Mouse (Mus musculus) gastrocnemius, postnatal 25 days (tissue): ENCODE results near the gene Lyrm7. TPM values are rescaled to one million over a fixed set of nuclear protein-coding genes. Genes with fewer than 3 reads are reported as not detected.
"Not testable (repeated sequence)": the region's sequence is repeated elsewhere in the genome, so short reads cannot be mapped to it uniquely, and the experiment has no call there.

Experiments used
- DNase-seq: peaks from one replicate; pipeline ENCODE4 v3.0.0; 2022
- long read RNA-seq, 2 experiments: library from polyadenylated mRNA; stranded (forward); transcript quantifications; one replicate each; pipeline ENCODE4 v2.0.0; 2021
- total RNA-seq, 2 experiments: library from RNA; stranded (reverse); gene quantifications; 1 replicate in 1 of 2; 2 replicates in 1 of 2; pipeline ENCODE4 v1.2.3; 2021

The Lyrm7 gene
- total RNA-seq = 10 to 100 TPM; 14.4 to 15.3 TPM
- long read RNA-seq, experiment 1, transcript Lyrm7-205 (5 exons, 3,431 nt) = major isoform, 19 of 29 reads
- long read RNA-seq, experiment 1, partial matches to known transcripts = 0 of 29 reads
- long read RNA-seq, experiment 1, other reads (novel, unspliced or antisense) = 9 of 29 reads
- long read RNA-seq, experiment 2, transcript Lyrm7-205 (5 exons, 3,431 nt) = major isoform, 22 of 26 reads
- long read RNA-seq, experiment 2, partial matches to known transcripts = 0 of 26 reads
- long read RNA-seq, experiment 2, other reads (novel, unspliced or antisense) = 3 of 26 reads

DNA sequence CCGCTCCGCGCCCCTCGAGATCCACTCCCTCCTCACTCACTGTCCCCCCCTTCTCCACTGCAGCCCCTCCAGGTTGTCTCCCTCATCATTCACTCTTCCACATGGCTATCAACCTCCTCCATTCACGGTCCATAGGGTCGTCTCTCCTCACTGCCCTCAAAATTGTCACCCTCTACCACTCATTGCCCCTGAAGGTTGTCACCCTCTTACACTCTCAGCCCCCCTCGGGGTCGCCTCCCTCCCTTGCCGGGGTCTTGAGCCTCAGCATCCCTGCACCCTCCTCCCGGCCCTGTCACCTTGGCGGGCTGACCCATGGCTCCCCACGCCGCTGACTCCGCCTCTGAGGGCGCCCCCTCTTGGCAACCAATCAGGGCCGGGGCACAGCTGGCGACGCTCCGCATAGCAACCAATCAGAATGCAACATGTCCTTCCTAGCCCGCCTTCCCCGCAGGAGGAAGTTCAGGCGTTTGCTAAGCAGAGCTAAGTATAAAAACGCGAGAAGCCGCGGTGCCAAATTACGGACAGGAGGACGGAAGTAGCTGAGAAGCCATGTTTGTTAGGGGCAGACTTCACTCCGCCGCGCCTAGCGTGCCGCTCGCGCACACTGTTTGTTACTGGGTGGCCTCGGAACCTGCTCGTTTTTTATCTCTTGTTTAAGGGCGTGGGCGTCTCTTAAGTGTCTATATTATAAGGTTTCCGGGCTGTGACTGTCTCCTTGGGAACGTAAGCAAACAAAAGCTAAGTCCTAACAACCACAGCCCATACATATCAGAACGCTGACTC lies at the start of gene Lyrm7:
Lyrm7 (minus strand) TSS at position 661 of the 783 bp plus-strand sequence.
- DNase-seq = peak; percentile 97

GRCm38 (mm10) chr11:54910081-54910665 lies 49.5 kb upstream of the Lyrm7 start:
- no peak for DNase-seq

- DNase-seq = no peak
Observed at GRCm38 (mm10) chr11:54909273-54909672, 48.6 kb upstream of the Lyrm7 start.

DNA sequence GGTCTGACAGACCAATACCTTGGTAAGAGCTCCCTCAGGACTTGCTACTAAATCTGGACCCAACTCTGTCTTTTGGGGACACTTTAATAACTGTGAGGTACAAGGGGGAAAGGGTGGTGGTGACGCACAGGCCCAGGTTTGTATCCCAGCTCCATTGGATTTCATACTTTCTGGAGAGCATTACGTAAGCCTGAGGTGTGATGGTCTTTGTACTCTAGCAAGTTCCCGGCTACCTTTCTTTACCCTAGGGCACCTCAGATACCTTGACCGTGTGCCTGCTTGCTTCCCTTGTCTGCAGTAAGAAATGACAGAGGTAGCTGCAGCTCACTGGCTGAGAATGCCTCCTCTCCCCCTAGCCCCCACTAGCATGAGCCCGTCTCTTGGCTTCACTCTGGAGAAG lies 46.5 kb upstream of the Lyrm7 start:
- no peak for DNase-seq

DNA sequence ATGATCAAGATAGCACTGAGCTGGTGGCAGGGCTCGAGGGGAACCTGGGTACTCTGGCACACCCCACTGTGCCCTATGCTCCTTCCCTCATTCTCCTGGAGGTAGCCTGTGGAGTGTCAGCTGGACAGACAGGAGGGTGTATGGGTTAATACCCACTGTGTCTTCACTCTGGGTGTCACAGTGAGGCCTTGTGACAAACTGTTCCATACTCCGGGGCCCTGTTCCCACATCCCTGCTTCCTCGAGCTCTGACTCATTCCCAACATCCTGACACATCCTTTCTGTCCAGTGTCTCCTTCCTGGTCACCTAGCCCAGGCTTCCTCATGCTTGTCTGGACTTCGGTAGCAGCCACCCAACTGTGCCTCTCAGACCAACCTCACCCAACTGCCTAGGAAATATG lies 45.8 kb upstream of the Lyrm7 start:
- DNase-seq = no peak

DNA sequence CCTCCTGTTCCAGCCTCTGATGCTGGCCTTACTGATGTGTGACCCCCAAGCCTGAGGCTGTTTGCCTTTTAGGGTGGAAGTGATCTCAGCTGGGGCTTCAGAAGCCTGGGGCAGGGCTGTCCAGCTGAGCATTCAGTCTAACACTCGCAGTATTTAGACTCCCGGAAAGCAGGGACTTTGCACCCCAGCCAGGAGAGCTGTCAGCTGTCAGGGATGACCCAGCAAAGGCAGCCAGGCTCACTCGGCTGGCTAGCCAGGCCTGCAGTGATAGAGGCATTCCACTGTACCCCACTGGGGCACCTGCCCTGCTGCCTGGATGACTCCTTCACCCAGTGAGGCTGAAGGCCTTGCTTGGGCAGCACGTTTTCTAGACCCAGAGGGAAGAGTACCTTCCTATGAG lies 45.2 kb upstream of the Lyrm7 start:
- DNase-seq = peak; percentile 55

DNA sequence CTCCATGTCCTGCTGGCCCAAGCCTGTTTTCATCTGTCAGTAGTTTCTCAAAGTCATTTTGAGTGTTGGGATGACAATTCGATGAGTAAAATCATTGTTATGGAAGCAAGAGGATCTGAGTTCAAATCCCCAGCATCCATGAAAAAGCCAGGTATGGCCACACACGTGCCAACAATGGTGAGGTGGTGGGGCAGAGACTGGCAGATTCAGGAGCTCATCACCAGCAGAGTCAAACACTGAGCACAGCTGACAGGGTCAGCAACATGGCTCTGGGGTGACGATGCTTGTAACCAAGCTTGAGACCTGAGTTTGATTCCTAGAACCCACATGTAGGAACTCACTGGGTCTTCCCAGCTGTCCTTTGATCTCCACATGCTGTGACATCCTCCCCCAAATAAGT lies 44.4 kb upstream of the Lyrm7 start:
- no peak for DNase-seq

- no peak for DNase-seq
Observed at GRCm38 (mm10) chr11:54903940-54904706, 43.4 kb upstream of the Lyrm7 start.

- no peak for DNase-seq
Observed at GRCm38 (mm10) chr11:54903339-54903738, 42.6 kb upstream of the Lyrm7 start.

DNA sequence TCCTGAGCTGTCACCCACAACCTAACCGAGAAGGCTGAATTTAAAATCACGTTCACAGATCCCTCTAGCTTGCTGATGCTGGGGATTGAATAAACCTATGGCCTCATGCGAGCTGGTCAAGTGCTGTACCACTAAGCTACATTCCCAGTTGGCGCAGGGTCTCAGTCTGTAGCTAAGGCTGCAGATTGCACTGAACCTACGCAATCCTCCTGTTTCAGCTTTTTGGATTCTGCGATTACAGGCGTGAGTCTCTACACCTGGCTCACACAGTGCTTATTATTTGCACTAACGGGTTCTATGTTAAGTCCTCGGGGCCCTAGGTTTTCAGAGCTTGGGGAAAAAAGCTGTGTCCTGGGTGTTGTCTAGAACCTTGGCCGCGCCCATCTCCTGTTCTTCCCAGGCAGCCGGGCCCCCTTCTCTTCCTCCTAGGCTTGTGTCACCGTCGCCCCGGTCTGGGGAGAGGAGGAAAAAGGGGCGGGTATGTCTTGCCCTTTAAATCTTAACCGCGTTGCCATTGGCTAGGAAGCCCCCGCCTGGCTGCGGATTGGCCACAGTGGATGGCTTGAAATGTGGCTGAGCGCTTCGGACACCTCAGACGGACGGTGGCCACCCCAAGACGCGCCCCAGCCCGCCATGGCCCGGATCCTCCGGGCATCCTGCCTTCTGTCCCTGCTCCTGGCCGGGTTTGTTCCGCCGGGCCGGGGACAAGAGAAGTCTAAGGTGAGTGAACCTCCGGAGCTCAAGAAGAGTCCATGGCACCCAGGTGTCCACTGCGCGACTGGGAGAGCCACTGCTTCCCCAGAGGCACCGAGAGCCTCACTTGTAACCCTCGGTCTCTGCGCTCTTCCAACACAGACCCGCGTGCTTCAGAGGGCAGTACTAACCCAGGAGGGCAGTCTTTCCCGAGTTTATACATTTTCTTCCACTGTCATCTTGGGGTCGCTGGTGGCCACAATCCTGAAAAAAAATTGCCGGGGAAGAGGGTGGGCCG lies 41.9 kb upstream of the Lyrm7 start, which contains the start of gene Gpx3:
Gpx3 (plus strand) TSS at position 121 of the 991 bp plus-strand sequence.
- peak; percentile 81 for DNase-seq

GRCm38 (mm10) chr11:54899657-54900056 lies 38.9 kb upstream of the Lyrm7 start:
- no peak for DNase-seq

GRCm38 (mm10) chr11:54897470-54897869 lies 36.8 kb upstream of the Lyrm7 start:
- no peak for DNase-seq

- DNase-seq = not testable (repeated sequence)
Observed at GRCm38 (mm10) chr11:54896646-54897045, 35.9 kb upstream of the Lyrm7 start.

- DNase-seq = no peak
Observed at GRCm38 (mm10) chr11:54894589-54894988, 33.9 kb upstream of the Lyrm7 start.

GRCm38 (mm10) chr11:54892091-54892490 lies 31.4 kb upstream of the Lyrm7 start:
- DNase-seq = no peak

DNA sequence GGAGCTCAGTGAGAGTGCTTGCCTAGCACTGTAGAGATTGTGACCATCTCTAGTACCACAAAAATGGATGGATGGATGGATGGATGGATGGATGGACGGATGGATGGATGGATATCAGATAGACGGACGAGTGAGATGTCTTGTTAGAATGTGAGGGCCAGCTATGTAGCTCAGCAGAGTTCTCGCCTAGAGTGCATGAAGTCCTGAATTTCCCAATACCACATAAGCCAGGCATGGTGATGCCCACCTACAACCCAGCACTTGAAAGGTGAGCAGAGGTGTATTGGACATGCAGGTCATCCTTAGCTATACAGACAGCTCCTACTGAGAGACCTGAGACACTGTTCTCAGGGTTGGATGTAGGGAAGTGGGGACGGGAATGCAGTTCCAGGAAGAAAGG lies 30.6 kb upstream of the Lyrm7 start:
- no peak for DNase-seq

- DNase-seq = no peak
Observed at GRCm38 (mm10) chr11:54887927-54888326, 27.2 kb upstream of the Lyrm7 start.

DNA sequence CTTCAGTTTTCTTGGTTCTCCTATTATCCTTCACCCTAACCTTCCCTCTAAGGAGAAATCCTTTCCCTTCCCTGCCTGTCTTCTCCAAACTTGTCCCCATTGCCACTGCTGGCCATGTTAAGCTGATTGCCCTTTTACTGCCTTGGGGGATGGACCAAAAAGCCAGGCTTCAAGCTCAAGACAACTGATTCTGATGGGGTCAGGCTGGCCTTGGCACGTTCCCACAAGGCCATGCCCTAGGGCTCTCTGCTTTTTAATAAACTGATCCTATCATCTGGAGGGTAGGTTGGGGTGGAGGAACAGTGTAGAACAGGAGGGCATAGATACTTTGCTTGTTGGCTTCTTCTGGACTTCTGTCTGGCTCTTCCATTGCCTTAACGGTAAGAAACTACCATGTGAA lies 24.7 kb upstream of the Lyrm7 start:
- no peak for DNase-seq

DNA sequence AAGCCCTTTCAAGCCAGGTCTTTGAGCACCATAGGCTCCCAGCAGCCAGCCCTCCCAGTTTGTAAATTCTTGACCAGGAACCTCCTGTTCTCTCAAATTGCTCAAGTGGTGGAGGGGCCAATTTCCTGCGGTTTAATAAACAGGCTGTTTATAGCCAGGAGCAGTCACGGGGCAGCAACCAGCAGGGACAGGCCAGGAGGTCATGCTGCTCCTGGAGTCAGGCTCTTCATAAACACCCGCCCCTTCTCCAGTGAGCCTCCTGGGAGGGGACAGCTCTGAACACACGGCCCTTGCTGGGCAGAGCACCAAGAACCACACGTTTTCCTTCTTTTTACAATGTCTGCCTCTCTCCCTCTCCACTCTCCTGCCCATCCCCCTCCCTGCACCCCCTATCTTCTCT lies 24.2 kb upstream of the Lyrm7 start:
- DNase-seq = peak; percentile 86

DNA sequence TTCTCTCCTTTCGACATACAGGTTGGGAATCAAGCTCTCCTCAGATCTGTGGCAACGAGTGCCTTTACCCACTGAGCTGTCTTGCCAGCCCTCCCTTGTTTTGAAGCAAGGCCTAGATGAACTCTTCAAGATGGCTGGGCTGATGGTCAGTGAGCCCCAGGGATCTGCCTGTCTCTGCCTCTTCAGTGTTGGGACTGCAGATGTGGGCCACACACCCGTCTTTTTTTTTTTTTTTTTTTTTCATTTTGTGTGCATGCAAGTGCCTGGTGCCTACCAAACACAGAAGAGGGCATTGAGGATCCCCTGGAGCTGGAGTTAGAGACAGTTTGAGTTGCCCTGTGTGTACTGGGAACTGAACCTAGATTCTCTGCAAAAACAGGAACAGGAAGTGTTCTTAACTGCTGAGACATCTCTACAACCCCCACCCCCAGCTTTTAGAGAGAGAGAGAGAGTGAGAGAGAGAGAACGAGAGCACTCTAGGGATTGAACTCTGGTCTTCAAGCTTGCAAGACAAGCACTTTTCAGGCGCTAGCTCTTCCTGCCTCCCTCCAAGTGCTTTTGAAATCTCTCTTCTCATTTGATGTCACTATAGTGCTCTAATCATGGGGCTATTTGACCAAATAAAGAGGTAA lies 23.6 kb upstream of the Lyrm7 start:
- no peak for DNase-seq

DNA sequence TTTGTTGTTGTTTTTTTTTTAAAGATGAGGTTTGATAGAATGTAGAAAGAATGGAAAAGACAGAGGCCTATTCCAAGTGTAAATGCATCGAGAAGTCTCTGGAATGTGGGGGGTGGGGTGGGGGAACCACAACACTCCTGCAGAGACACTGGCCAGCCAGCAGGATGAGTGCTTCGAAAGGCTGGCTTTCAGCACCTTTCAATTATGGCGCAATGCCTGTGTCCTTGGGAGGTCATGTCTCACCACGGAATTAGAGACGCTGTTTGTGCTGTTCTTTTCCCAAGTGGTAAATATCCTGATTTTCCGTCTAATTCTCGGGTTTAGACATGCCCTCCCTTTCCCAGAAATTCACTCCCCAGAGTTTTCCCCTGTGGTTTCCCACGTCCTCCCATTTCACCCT lies 22.0 kb upstream of the Lyrm7 start:
- DNase-seq = peak; percentile 53
